Mouse (Mus musculus) cortical plate, adult 2 months (tissue): ENCODE data around the gene Bach2.

Source experiments
- CTCF ChIP-seq: fragments of 200-500 bp; IDR thresholded peaks from 2 replicates; pipeline ENCODE4 v1.5.1; 2011; ENCODE audit warnings: mild to moderate bottlenecking, control low read depth, low read length; ENCODE audit not compliant: insufficient read depth; ENCODE audit errors: extremely low read depth
- POLR2A ChIP-seq: fragments of 200-500 bp; IDR thresholded peaks from 2 replicates; pipeline ENCODE4 v1.6.1; 2011; ENCODE audit warnings: mild to moderate bottlenecking, low read length, control low read depth; ENCODE audit not compliant: insufficient read depth; ENCODE audit errors: extremely low read depth

GRCm38 (mm10) chr4:32504236-32504635, 265.6 kb downstream of the Bach2 start:
- no peak for TF ChIP-seq CTCF
- no peak for TF ChIP-seq POLR2A
